Mouse (Mus musculus): ENCODE results near the gene Plekhg3. TPM values are rescaled to one million over a fixed set of nuclear protein-coding genes. Genes with fewer than 3 reads are reported as not detected.

Plekhg3 gene
- polyA plus RNA-seq, 1 experiment from 2014 or later = 24.8 TPM

DNA sequence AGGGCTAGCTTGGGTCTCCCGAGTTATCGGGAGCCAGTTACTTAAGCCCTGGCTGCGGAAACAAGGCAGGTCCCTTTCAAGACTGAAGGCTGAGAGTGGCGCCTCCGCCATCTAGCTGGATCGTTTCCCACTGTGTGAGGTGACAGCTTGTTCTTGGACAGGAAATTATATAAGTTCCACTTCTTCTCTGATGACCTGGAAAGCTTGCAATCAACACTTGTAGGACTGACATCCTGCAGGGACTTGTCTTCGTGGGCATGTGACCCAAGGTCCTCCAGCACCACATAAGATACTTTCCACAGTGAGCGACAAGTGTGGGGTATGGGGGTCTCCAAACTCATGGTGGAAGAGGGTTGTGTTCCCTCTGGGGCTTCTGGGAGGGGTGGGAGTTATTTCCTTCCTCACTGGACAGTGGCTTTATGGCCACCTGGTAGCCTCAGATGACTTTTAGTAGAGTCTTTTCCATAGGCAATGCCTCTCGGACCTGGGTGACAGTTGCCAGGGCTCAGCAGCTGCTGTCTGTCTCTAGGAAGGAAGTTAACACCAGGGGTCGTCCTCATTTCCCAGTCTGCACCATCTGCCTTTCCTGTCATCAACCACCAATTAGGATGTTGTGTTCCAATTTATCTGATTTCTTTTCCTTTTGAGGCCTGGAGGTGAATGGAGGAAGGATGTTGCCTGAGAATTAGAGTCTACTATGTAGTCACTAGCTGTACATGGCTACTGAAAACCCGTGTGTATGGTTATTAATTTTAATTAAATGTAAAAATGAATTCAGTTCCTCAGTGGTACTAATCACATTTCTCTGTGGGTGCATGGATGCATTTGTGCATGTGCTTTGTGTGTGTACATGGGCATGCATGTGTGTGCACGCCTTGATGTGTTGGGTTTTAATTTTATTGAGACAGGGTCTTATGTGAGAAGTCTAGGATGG, 11.5 kb upstream of the Plekhg3 start:
- H3K4me3 ChIP-seq (ENCODE audit: low read length) = no peak overlapping the region
- no peak for ATAC-seq (ENCODE audit: low FRiP score, low TSS enrichment)
- H3K9me3 ChIP-seq (ENCODE audit: low read length) = no peaks in the 10 kb centered on the region
- no peaks in the 10 kb centered on the region for H3K27me3 ChIP-seq (ENCODE audit: insufficient read depth, low read length)
- H3K4me2 ChIP-seq (replicated peaks; ENCODE audit: low read depth, low read length) = no peak overlapping the region
- no peak overlapping the region for H3K27ac ChIP-seq (ENCODE audit: low read length)
- H3K36me3 ChIP-seq (ENCODE audit: insufficient read depth, low read length) = no peaks in the 10 kb centered on the region
- H3K9ac ChIP-seq (replicated peaks; ENCODE audit: low read length) = no peak overlapping the region
- 71% methylated on average over 12 of the region's 12 CpGs for WGBS
- H3K4me1 ChIP-seq (ENCODE audit: insufficient read depth, low read length) = peaks cover 13% of the 10 kb centered on the region

- Histone ChIP-seq H3K27me3 (ENCODE audit: insufficient read depth, low read length) (no peaks in the 10 kb centered on the region), H3K9me3 (ENCODE audit: low read length) (no peaks in the 10 kb centered on the region), H3K4me1 (ENCODE audit: insufficient read depth, low read length) (peaks cover 13% of the 10 kb centered on the region; the same call in 1 of the 2 replicates), H3K4me2 (replicated peaks; ENCODE audit: low read depth, low read length) (no peak overlapping the region), H3K9ac (replicated peaks; ENCODE audit: low read length) (no peak overlapping the region), H3K27ac (ENCODE audit: low read length) (no peak overlapping the region), H3K4me3 (ENCODE audit: low read length) (no peak overlapping the region), H3K36me3 (ENCODE audit: insufficient read depth, low read length) (no peaks in the 10 kb centered on the region)
- no peak for ATAC-seq (ENCODE audit: low FRiP score, low TSS enrichment)
- 64% methylated on average over 5 of the region's 5 CpGs for WGBS
Observed at GRCm38 (mm10) chr12:76523654-76524053, 7.0 kb upstream of the Plekhg3 start.

- H3K9me3 ChIP-seq (ENCODE audit: low read length) = no peaks in the 10 kb centered on the region
- WGBS = 81% methylated on average over 3 of the region's 3 CpGs
- no peaks in the 10 kb centered on the region for H3K27me3 ChIP-seq (ENCODE audit: insufficient read depth, low read length)
- peaks cover 13% of the 10 kb centered on the region; the same call in 1 of the 2 replicates for H3K4me1 ChIP-seq (ENCODE audit: insufficient read depth, low read length)
- ATAC-seq (ENCODE audit: low FRiP score, low TSS enrichment) = no peak
- H3K9ac ChIP-seq (replicated peaks; ENCODE audit: low read length) = no peak overlapping the region
- no peak overlapping the region for H3K27ac ChIP-seq (ENCODE audit: low read length)
- no peaks in the 10 kb centered on the region for H3K36me3 ChIP-seq (ENCODE audit: insufficient read depth, low read length)
- H3K4me3 ChIP-seq (ENCODE audit: low read length) = no peak overlapping the region
- H3K4me2 ChIP-seq (replicated peaks; ENCODE audit: low read depth, low read length) = no peak overlapping the region
Observed at GRCm38 (mm10) chr12:76524915-76525314, 5.8 kb upstream of the Plekhg3 start.

GRCm38 (mm10) chr12:76527245-76527881, 3.3 kb upstream of the Plekhg3 start:
- no peak overlapping the region for H3K27ac ChIP-seq (ENCODE audit: low read length)
- H3K9ac ChIP-seq (replicated peaks; ENCODE audit: low read length) = no peak overlapping the region
- H3K36me3 ChIP-seq (ENCODE audit: insufficient read depth, low read length) = no peaks in the 10 kb centered on the region
- H3K4me1 ChIP-seq (ENCODE audit: insufficient read depth, low read length) = peaks cover 28% of the 10 kb centered on the region
- WGBS = 52% methylated on average over 9 of the region's 9 CpGs
- H3K4me2 ChIP-seq (replicated peaks; ENCODE audit: low read depth, low read length) = no peak overlapping the region
- H3K27me3 ChIP-seq (ENCODE audit: insufficient read depth, low read length) = no peaks in the 10 kb centered on the region
- ATAC-seq (ENCODE audit: low FRiP score, low TSS enrichment) = no peak
- H3K9me3 ChIP-seq (ENCODE audit: low read length) = no peaks in the 10 kb centered on the region
- no peak overlapping the region for H3K4me3 ChIP-seq (ENCODE audit: low read length)

DNA sequence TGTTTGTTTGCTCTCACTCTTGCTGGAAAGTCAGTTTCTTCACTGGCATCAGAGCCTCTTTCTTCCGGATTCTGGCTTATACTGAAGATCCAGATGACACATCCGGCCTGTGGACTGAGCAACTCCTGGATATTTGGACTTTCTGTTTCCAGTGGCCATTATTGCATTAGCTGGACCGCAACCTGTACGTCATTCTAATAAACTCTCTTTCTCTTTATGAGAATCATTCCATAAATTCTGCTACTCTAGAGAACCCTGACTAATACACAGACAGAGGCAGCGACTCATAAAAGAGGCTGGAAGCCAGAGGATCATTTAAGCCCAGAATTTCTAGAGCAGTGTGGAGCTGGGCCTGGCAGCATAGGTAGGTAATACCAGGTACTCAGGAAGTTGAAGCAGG, 1.9 kb upstream of the Plekhg3 start:
- no peak overlapping the region for H3K4me3 ChIP-seq (ENCODE audit: low read length)
- H3K9me3 ChIP-seq (ENCODE audit: low read length) = no peaks in the 10 kb centered on the region
- ATAC-seq (ENCODE audit: low FRiP score, low TSS enrichment) = no peak
- H3K4me2 ChIP-seq (replicated peaks; ENCODE audit: low read depth, low read length) = no peak overlapping the region
- no peak overlapping the region for H3K27ac ChIP-seq (ENCODE audit: low read length)
- H3K36me3 ChIP-seq (ENCODE audit: insufficient read depth, low read length) = no peaks in the 10 kb centered on the region
- H3K27me3 ChIP-seq (ENCODE audit: insufficient read depth, low read length) = no peaks in the 10 kb centered on the region
- WGBS = 91% methylated on average over 5 of the region's 5 CpGs
- peaks cover 32% of the 10 kb centered on the region for H3K4me1 ChIP-seq (ENCODE audit: insufficient read depth, low read length)
- H3K9ac ChIP-seq (replicated peaks; ENCODE audit: low read length) = no peak overlapping the region

DNA sequence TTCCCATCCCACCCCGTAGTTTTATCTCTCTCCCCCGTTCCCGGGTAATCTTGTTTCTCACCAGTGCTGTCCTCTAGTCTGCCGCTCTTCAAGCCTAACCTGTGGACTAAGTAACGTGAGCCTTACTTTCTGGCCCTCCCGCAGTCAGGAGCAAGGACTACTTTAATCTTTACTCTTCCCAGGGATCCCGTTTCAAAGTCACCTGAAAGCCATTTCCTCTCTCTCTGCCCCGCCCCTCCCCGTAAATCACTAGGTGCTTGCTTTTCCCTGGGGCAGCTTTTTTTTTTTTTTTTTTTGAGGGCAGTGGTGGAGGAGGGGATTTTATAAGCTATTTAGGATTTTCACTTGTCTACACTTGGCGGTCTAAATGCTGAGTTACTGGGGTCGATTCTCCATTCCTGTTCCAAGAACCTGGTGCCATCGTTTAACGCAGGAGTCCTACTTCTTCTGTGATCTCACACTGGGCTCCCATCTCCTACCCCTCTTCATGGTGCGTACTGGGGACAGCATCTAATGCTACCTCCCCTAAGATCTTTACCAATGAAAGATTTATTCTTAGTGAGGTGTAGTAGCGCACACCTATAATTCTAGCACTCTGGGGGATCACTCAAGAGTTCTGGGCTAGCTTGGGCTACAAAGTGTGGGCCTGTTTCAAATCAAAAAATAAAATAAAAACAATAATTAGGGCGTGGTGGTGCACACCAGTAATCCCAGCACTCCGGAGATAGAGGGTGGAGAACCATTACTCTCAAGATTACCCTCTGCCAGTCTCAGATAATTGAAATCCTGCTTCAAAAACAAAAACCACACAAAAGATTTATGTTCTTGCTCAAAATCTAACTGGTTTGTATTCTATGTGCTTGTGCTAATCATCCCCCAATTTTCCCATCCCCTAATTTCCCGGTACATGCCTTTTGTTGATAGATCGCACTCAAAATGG, 1.6 kb downstream of the Plekhg3 start:
- peaks cover 56% of the 10 kb centered on the region for H3K4me1 ChIP-seq (ENCODE audit: insufficient read depth, low read length)
- no peaks in the 10 kb centered on the region for H3K27me3 ChIP-seq (ENCODE audit: insufficient read depth, low read length)
- peak; percentile 18; the same call in 1 of the 2 replicates for ATAC-seq (ENCODE audit: low FRiP score, low TSS enrichment)
- peak overlapping the region; percentile 78 for H3K4me3 ChIP-seq (ENCODE audit: low read length)
- no peaks in the 10 kb centered on the region for H3K36me3 ChIP-seq (ENCODE audit: insufficient read depth, low read length)
- 3% methylated on average over 19 of the region's 19 CpGs for WGBS
- H3K4me2 ChIP-seq (replicated peaks; ENCODE audit: low read depth, low read length) = peak overlapping the region; percentile 96
- H3K27ac ChIP-seq (ENCODE audit: low read length) = peak overlapping the region; percentile 94
- no peaks in the 10 kb centered on the region for H3K9me3 ChIP-seq (ENCODE audit: low read length)
- peak overlapping the region; percentile 88 for H3K9ac ChIP-seq (replicated peaks; ENCODE audit: low read length)

DNA sequence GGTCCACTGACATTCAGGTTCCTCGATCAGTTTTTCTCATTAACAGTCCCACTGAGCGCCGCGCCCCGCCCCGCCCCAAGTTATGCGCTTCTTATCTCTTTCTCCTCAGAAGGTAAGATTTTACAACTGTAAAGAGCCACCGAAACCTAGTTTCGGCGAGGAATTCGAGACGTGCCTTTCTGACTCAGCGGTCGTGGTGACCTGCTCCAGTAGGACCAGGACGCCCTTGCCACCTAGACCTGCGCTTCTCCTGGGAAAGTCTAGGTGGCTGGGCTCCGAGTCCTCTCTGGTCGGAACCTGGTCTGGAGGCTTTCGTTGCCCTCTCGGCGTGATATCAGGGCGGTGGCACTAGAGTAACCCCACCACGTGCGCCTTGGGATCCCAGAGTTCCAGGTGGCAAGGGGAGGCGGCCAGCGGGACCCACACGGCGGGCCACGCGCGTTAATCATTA, 2.3 kb downstream of the Plekhg3 start:
- H3K4me1 ChIP-seq (ENCODE audit: insufficient read depth, low read length) = peaks cover 53% of the 10 kb centered on the region
- H3K9me3 ChIP-seq (ENCODE audit: low read length) = no peaks in the 10 kb centered on the region
- peak overlapping the region; percentile 88 for H3K9ac ChIP-seq (replicated peaks; ENCODE audit: low read length)
- H3K36me3 ChIP-seq (ENCODE audit: insufficient read depth, low read length) = no peaks in the 10 kb centered on the region
- WGBS = under 1% methylated on average over 31 of the region's 31 CpGs
- peak overlapping the region; percentile 94 for H3K27ac ChIP-seq (ENCODE audit: low read length)
- no peaks in the 10 kb centered on the region for H3K27me3 ChIP-seq (ENCODE audit: insufficient read depth, low read length)
- peak overlapping the region; percentile 96 for H3K4me2 ChIP-seq (replicated peaks; ENCODE audit: low read depth, low read length)
- peak overlapping the region; percentile 78 for H3K4me3 ChIP-seq (ENCODE audit: low read length)
- ATAC-seq (ENCODE audit: low FRiP score, low TSS enrichment) = no peak

DNA sequence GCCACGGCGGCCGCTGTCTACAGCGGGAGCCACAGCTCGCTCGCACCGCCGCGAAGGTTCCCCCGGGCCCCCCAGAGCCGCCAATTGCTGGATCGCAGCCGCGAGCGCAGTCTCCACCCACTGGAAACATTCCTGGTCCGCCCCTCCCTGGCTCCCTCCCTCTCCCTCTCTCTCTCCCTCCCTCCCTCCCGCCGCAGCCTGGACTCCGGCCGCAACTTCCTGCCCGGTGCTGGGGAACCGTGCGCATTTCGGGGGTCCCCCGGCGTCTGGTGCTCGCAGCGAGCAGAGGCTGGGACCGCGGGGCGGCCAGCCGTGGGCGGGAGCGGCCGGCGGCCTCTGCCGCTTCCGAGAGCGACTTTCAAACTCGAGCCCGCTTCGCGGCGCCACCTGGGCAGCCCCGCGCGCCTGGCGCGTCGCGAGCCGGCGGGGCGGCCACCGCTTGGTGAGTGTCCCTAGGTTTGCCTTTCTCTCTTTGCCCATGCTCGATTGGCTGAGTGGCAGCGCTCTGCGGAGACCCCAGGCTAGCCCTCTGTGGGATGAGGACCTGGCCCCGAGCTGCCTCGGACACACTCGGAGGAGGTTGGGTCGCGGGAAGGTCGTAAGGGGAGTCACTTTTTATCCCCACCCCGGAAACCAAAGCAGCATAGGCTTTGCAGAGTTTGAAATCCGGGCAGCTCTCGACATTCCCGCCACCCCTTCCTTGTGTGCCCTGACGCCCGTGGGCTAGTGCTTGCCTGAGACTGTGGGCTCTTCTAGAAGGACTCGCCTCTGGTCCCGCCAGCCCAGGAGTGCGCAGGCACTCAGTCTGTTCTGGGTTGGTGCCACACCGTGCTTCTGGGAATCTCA, 2.9 kb downstream of the Plekhg3 start:
- no peaks in the 10 kb centered on the region for H3K36me3 ChIP-seq (ENCODE audit: insufficient read depth, low read length)
- peaks cover 53% of the 10 kb centered on the region for H3K4me1 ChIP-seq (ENCODE audit: insufficient read depth, low read length)
- H3K27me3 ChIP-seq (ENCODE audit: insufficient read depth, low read length) = no peaks in the 10 kb centered on the region
- WGBS = under 1% methylated on average over 70 of the region's 74 CpGs
- ATAC-seq (ENCODE audit: low FRiP score, low TSS enrichment) = peak; percentile 90
- peak overlapping the region; percentile 78 for H3K4me3 ChIP-seq (ENCODE audit: low read length)
- H3K9me3 ChIP-seq (ENCODE audit: low read length) = no peaks in the 10 kb centered on the region
- peak overlapping the region; percentile 96 for H3K4me2 ChIP-seq (replicated peaks; ENCODE audit: low read depth, low read length)
- peak overlapping the region; percentile 88 for H3K9ac ChIP-seq (replicated peaks; ENCODE audit: low read length)
- H3K27ac ChIP-seq (ENCODE audit: low read length) = peak overlapping the region; percentile 94

GRCm38 (mm10) chr12:76534233-76534632, 3.5 kb downstream of the Plekhg3 start:
- ATAC-seq (ENCODE audit: low FRiP score, low TSS enrichment) = no peak
- peaks cover 53% of the 10 kb centered on the region for H3K4me1 ChIP-seq (ENCODE audit: insufficient read depth, low read length)
- H3K4me2 ChIP-seq (replicated peaks; ENCODE audit: low read depth, low read length) = peak overlapping the region; percentile 96
- H3K4me3 ChIP-seq (ENCODE audit: low read length) = peak overlapping the region; percentile 78
- no peaks in the 10 kb centered on the region for H3K36me3 ChIP-seq (ENCODE audit: insufficient read depth, low read length)
- 4% methylated on average over 11 of the region's 11 CpGs for WGBS
- no peaks in the 10 kb centered on the region for H3K27me3 ChIP-seq (ENCODE audit: insufficient read depth, low read length)
- peak overlapping the region; percentile 88 for H3K9ac ChIP-seq (replicated peaks; ENCODE audit: low read length)
- peak overlapping the region; percentile 94 for H3K27ac ChIP-seq (ENCODE audit: low read length)
- no peaks in the 10 kb centered on the region for H3K9me3 ChIP-seq (ENCODE audit: low read length)

Data from kidney, embryonic 16.5 days (tissue).